Mouse (Mus musculus) CD8-positive naive resting alpha-beta T cell, adult 2 months (primary cell): Measurements from ENCODE around the gene Rnf150.

Experiments used
- DNase-seq, 2 experiments: peaks; one replicate each; pipeline ENCODE4 v3.0.0; 2022; ENCODE audit warnings: low read depth in 2 of 2, low spot score in 2 of 2

Gene Rnf150

DNA sequence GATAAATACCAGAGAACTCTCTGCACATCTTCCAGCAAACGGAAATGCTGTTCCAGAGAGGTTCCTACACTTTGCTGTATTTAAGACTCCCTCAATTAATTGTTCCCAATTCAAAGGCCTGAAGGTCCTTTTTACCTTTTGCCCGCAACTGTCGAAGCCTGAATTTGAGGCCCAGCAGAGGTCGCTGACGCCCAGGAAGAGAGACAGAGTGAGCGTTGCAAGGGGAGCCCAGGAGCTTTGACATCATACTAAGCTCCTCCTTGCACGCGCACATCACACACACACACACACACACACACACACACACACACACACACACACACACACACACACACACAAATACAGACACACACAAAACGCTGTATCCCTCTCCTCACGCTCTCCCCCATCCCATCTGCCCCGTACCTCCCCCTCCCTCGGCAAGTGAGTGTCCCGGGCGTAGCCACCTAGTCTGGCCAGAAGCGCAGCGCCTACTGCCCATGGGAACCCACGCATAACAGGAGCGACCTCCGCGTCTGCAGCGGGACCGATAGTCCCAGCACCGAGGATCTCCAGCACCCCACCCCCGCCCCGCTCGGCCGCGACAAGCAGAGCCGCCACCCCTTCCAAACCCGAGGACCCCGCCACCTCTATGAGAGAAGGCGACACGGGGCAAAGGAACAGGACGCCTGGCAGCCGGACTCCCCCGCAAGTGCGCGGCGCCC is at the start of gene Rnf150:
Gene Rnf150, plus strand, starts transcription at position 316 of the 704 bp plus-strand sequence.
- peak in 1 of 2 experiments; percentile 20 for DNase-seq

DNA sequence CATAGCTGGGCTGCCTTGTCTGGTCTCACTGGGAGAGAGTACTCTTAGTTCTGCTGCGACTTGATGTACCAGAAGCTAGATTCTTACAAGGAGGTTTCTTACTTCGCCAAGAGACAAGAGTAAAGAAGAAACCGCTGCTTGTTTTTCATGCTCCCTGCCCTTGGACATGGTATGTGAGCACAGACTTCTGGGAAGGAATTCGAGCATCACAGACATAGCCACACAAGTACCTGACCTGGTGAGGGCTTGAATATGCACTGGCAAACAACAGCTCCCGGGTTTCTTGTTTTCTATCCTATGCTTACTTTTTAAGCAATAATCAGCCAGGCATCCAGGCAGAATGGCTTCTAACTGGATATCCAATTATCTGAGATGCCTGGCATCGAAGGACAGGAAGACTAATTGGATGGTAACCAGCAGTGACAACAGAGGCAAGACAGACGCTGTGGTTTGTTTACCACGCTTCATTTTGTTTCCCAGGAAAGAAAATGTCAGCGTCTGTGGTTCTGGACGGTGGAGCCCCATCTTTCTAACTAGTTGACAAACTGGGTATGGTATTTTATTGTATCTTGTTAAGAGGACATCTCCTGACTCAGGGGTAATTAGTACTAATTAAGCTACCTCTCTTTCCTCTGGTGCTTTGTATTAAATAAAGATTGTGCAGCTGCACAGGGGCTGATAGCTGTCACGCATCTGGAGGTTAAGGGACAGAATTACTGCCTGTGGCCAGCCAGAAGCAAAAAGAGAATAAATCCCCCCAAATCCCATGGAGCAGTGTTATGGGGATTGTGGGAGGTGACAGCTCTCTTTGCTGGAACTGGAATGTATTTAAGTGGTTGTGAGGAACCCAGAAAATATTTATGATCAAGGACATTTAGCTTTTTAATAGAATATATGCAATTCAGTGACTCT is 36.8 kb upstream of the Rnf150 start:
- DNase-seq, result no peak

DNA sequence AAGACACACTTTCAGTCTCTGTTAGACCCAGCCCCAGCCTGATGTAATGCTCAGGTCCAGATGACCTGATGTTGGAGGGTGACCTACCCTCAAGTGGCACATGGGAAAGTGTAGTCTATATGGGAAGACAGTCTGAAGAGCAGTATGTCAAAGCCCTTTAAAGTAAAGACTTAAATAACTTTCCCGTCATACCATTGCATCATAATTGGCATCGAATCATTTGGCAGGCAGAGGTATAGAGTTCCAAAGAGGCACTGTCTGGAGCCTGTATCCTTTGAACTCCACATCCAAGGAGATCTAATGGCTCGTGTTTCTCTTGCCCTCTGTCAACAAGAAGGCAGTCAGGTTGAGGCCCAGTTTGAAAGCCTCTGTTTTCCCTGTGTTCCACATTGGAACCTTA is 22.7 kb upstream of the Rnf150 start:
- DNase-seq, result no peak

DNA sequence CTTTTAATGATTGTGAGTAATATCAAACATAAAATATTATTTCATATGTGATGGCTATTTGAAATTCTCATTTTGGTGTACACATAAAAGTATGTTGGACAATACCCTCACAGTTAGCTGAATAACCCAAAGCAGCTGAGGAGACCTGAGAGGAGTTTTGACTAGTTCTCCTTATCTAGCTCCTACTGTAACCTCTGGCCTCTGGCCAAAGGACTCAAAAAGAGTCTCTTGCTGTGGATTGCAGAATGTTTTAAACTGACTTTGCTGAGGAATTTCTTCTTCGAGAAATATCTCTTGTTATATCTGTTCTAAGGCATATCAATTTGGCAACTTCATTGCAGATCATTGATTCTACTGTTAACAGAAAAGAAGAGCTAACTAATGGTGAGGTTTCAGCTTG is 22.2 kb upstream of the Rnf150 start:
- no peak for DNase-seq

DNA sequence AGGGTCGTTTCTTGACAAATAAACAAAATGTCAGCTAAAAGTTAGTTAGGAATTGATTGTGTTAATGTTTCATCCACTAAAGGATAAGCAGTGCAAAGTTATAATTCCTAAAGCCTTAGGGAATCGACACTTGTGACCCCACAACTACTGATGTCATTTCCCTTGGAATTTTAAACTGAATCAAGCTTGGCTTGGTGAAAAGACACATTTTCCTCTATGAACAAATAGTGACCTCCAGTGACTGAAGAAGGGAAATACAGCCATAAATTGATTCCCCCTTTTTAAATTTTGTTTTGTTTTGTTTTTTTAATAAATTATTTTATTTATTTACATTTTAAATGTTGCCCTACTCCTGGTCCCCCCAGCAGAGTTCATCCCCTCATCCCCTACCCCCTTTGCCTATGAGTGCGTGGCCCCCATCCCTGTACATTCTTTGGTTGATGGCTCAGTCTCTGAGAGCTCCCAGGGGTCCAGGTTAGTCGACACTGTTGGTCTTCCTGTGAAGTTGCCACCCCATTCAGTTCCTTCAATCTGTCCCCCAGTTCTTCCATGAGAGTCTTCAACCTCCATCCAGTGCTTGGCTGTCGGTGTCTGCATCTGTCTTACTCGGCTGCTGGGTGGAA is 21.5 kb upstream of the Rnf150 start:
- no peak for DNase-seq

DNA sequence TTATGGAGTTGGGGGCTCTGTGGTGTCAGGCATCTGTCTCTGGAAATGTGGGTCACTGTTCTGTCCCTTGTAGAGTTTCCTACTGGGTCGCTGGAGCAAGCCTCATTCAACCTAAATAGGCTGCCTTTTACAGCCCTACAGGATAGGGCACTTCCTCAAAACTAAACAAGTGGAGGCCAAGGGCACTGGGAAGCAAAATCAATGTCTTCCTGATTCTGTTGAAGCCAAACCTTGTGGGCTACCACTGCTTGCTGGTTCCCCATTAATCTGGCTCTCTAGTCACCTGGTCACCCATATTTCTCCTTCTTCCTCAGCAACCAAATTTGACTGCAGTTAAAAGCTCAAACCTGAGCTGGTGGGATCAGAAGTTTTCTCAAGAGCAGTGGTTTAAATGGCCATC is 19.5 kb upstream of the Rnf150 start:
- no peak for DNase-seq

DNA sequence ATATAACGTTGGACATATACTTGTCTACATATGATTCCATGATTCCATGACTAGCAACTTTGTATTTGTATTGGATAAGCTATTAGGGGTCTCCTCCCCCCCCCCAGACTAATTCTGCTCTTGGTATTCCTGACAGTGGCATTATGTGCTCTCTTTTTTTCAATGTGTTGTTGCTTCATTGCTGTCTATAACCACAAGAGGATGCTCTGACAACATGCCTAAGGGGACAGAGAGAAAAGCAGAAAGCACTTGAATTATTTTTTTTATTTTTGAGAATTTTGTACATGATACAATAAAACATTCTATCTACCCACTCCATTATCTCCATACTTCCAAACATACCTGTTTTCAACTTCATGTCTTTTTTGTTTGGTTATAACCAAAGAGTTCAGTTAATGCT is 18.7 kb upstream of the Rnf150 start:
- no peak for DNase-seq

DNA sequence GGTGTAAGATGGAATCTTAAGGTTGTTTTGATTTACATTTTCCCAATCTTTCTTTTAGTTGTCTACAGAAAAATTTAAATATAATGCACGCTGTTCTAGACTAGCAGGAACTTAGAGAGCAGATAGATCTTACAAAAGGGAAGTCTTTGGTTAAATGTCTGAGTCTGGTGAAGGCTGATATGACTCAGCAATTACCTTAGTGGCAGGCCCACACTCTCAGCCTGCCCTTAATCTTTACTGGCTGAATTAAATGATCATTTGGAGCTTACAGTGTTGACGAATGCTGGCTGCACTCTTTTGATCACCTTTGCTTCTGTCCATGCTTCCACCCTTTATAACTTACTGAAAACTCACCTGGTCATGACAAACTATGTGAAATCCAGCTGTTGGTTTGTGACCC is 17.1 kb upstream of the Rnf150 start:
- DNase-seq, result no peak

DNA sequence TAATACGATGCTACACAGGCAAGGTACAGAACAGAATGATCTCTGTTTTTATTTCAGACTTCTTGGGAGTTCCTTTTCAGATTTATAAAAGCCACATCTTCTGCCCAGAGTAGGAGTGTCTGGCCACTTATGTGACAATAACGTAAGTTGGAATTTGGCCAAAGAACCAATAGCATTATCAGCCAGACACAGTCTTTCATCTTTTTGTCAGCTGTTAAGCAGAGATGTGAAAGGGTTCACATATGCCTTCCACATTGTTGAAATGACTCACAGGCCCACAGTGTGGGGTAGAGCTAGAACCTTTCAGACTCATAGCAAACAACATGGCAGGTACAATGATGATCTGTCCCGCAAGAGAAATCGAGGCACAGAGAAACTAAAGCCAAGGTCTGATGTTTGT is 16.4 kb upstream of the Rnf150 start:
- DNase-seq, result no peak

DNA sequence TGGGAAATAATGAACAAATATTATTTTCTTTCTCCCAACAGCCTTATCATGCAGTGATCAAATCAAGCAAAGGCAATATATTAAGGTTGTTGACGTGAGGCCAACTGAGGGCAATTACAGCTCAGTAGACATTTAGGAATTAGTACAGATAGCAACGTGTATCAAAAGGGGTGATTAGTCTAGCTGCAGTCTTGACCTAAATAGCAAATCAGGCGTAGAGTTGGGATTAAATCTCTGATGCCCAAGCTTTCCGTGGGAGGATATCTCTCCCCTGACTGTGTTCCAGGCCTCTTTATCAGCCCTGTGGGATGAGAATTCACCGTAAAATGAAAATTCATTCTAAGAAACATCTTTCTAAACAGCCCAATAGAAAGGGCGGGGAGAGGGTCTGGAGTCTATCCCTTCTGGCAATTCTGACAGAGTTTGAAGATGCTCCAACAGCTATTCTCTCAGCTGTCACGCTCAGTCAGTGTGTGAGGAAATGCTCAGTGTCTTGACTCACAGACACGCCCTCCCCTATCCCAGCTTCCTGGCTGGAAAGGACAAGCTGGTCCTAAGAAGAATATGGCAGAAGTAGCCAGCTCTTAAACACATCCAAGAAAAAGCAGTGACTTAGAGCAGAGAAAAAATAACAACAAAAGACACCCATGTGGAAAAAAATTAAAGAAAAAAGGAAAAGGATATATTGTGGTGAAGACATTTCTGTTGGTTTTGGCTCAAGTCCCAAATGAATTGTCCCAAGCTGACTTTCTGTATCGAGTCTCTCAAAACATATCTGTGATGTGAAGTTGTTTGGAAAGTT is 4.4 kb upstream of the Rnf150 start:
- DNase-seq, result no peak

DNA sequence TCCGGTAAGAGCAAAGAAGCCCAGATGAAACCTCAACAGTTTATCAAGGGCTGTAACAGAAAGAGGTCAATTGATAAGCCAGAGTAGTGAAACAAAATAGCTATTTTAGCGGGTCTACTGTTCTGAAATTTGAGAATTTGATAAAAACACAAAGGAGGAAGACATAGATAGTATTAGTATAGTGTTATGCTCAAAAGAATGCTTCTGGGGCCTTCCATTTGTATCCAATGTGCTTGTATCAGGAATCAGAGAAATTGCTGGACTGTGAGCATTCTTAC is 3.9 kb upstream of the Rnf150 start:
- no peak for DNase-seq

DNA sequence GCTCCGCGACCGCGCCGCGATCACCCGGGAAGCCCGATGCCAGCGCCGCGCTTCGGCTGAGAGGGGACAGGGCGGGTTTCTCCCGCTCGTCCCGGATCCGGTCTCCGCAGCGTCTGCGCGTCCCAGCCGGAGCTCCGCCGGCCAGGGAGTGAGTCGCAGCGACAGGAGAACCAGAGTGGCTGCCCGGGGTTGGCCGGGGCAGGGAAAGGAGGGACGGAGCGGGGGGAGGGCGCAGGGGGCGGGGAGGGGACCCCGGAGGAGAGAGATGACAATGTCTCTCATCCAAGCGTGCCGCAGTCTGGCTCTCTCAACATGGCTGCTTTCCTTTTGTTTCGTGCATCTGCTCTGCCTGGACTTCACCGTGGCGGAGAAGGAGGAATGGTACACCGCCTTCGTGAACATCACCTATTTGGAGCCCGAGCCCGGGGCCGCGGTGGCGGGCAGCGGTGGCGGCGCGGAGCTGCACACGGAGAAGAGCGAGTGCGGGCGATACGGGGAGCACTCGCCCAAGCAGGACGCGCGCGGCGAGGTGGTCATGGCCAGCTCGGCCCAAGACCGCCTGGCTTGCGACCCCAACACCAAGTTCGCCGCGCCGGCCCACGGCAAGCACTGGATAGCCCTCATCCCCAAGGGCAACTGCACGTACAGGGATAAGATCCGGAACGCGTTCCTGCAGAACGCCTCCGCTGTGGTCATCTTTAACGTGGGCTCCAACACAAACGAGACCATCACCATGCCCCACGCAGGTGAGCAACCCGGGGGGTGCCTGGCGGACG is 777 bp downstream of the Rnf150 start:
- DNase-seq, result no peak

DNA sequence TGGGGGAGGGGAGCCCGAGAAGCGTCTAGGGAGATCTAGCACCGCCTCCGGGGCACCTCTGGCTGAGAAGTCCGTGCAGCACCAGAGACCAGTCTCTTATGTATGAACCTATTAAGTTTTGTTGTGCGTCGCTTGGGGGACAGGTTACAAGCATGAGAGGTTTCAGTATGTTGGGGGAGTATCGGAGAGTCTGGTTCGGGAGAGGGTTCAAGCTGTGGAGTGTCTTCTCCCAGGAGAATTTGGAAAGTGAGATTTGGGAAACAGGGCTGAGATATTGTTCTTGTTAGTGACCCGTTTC is 1.3 kb downstream of the Rnf150 start:
- DNase-seq, result no peak

DNA sequence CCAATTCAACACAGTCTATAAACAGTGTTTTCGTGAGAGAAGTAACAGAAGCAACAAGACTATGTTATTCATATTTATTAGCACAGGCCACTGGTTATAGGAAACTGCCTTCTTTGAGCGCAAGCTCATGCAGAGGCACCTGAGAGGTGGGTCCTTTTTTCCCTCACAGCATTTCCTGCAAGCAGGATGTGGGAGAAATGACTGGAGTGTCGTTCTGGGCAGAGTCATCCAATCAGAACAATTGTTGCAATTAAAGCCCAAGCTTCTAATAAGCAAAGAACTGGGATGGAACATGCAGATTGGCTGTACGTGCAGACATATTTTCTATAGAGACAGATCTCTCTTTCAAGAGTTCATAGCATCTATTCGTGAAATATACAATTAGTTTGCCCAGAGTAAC is 2.1 kb downstream of the Rnf150 start:
- DNase-seq, result no peak

DNA sequence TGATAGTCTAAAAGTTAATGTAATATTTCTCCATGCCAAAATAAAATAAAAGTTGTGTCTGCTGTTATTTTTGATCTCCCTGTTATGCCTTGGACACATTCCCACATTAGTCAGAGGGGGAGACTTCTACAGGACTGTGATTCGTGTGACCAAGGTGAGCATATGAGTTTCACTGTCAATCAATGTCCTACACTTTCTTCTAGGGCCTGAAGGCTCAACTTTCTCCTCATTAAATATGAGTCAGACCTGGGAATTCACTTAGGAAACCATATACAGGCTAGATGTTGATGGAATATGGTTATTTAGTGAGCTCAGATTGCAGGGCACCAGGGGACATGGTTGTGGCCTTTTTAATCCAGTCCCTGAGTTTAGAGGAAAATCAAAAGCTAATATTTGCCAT is 3.1 kb downstream of the Rnf150 start:
- DNase-seq, result no peak

DNA sequence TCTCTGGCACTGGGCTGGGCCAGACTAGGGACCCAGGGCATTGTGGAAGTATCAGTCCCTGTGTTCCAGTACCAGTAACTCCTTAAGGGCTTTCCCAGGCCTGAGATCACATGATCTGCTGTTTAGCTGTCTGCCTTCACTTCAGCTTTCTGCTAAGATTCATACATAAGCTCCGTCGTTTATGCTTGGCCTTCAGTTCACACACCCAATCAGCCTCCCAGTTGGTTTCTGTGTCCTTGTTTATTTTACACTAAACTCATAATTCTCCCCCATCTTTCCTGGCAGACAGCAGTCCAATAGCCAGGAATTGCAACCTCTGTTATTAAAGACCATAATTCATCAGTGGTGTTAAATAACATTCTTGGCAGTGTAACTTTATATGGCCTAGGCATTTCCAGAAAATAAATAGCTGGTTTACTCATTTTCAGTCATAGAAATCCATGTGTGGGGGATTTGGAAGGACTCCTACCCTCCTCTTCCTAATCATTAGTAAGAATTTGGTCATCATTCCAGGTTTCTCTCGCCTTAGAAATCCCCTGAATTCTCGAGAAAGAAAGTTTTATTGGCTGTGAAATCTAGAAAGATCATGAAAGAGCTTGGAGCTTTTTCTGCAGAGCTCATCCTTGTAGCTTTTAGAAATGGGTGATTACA is 7.8 kb downstream of the Rnf150 start:
- no peak for DNase-seq

DNA sequence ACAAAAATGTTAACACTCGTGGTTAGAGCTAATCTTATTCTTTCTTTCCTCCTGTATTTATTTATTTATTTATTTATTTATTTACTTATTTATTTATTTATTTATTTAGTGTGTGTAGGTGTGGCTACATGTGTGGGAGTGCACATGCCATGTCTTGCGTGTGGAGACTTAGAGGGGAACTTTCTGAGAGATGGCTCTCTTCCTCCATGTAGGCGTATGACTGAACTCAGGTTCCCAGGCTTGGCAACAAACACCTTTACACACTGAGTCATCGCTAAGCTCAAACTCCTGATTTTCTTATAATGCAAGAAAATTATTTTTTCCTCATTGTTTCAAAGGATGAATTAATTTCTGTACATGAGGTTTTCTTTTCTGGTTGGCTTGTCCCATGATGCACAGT is 8.8 kb downstream of the Rnf150 start:
- DNase-seq, result no peak

DNA sequence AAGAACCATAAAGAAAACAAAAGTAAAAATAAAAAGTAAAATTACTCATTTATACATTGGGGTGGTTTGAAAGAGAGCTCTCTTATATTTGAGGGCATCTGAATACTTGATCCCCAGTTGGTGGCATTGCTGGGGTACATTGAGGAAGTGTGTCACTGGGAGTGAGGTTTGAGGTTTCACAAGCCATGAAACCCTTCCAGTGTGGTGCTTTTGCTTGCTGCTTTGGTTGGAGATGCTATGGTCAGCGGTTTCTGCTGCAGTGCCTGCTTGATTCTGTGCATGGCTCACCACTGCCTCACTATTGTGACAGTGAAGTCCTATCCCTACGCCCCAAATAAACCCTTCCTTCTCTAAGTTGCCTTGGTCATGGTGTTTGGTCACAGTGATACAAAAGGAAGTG is 10.9 kb downstream of the Rnf150 start:
- DNase-seq, result no peak

DNA sequence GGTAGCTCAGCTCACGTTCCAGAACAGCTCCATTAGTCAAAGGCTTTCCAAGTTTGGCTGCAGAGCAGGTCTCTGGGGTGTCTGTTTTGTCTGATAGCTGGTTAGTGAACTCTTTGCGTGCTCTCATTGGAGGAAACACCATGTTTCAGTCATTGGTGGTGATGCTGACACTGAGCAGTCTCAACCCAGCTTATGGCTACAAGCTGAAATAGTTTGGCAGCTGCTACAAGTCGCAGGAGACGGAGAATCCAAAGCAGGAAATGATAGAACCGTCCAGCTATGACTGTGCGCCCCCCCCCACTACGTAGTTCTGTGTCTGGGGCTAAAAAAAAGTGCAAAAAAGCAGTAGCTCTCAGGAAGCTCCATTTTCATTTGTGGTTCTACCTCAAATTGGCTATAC is 12.0 kb downstream of the Rnf150 start:
- DNase-seq, result no peak

DNA sequence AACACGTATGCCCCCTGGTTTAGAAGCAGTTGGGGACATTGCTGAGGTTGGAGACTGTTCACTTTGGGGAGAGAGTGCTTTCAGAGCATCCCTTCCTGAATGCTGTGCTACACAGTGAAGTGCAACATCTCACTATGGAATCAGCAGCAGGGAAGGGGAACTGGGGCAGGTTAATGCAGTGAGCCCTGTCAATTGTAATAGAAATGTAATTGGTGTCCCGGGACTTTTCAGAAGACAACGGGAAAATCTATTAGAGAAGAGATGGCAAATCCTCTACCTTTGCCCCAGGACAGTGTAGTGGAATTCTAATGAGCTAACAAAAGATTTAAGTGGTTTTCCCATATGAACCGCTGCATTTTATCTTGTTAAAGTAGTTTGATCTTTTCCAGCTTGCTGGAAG is 21.3 kb downstream of the Rnf150 start:
- no peak for DNase-seq

DNA sequence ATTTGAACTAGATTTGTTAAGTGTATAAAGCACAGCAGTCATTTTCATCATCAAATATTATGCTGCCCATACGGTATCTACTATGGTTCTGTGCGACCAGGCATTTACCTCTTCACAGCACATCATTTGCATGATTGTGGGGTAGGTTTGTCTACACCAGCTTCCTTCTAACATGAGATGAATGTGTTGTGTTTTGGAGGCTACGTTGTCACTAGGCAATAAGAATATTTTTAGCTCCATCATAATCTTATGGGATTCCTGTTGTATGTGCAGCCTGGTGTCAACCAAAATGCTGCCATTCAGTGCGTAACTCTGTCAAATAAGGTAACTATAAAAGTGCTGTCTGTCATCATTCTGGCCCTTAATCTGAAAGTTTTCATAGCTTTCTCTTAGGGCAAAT is 24.1 kb downstream of the Rnf150 start:
- DNase-seq, result no peak
